Comparison of ENCODE assay signal across 8 mouse cellular contexts in genomic region chr5:89883051-89883907, GRCm38 (mm10). TPM values are rescaled to one million over a fixed set of nuclear protein-coding genes. Genes with fewer than 3 reads are reported as not detected.
DNase-seq lines count a peak whose midpoint lies in the region; ATAC-seq lines count a peak whose summit lies in the region.

Gene Adamts3 (minus strand): TSS chr5:89883334.

- no peaks in the 10 kb centered on the region for H3K36me3 ChIP-seq in hindbrain, embryonic 13.5 days

- no peaks in the 10 kb centered on the region for H3K9me3 ChIP-seq in hindbrain, embryonic 13.5 days

- peak; percentile 55 to 69 for DNase-seq in adrenal gland, adult 18-20 months (ENCODE audit: low spot score in 2 of 2)
- peak; percentile 29 to 38 for DNase-seq in cerebellum, postnatal 36 days
- DNase-seq in gastrocnemius, adult 18-20 months (ENCODE audit: low spot score) = peak; percentile 33
- peak; percentile 39 to 55 for DNase-seq in layer of hippocampus, postnatal 25 days (ENCODE audit: extremely low spot score in 1 of 2, low spot score in 1 of 2)
- DNase-seq in lung, postnatal 14 days = peak; percentile 43
- peak; percentile 68 for DNase-seq in ovary, postnatal 36 days (ENCODE audit: low spot score)
- DNase-seq in urinary bladder, postnatal 25 days (ENCODE audit: low spot score) = peak; percentile 43

- H3K27me3 ChIP-seq in hindbrain, embryonic 13.5 days = no peaks in the 10 kb centered on the region

- peaks cover 14% of the 10 kb centered on the region for H3K4me1 ChIP-seq in hindbrain, embryonic 13.5 days (replicated peaks)

- peak within 1 kb of the TSS; percentile 100 for H3K4me2 ChIP-seq in hindbrain, embryonic 13.5 days

- H3K9ac ChIP-seq in hindbrain, embryonic 13.5 days = peak within 1 kb of the TSS; percentile 84

- peak; percentile 89 for ATAC-seq in hindbrain, embryonic 13.5 days (ENCODE audit: low FRiP score)

- H3K27ac ChIP-seq in hindbrain, embryonic 13.5 days = peak within 1 kb of the TSS; percentile 58; the same call in 1 of the 2 replicates

- peak within 1 kb of the TSS; percentile 66 for H3K4me3 ChIP-seq in hindbrain, embryonic 13.5 days

- under 1% methylated on average over 54 of the region's 78 CpGs for WGBS in hindbrain, embryonic 13.5 days

RNA-seq across cellular contexts. Expression of gene Adamts3, which starts in this region (rescaled TPM):
- total RNA-seq in adrenal gland, adult 18-20 months (2021) = 1 to 10 TPM; 1.8 to 3.3 TPM
- 1 to 10 TPM; 1.5 to 1.6 TPM for total RNA-seq in gastrocnemius, adult 18-20 months (2021)
- 2.8 and 4.2 TPM in 2 replicates for polyA plus RNA-seq in hindbrain, embryonic 13.5 days (2015; fragmentation: Nextera tagmentation; extraction: Ambion mirVana)
- total RNA-seq in layer of hippocampus, postnatal 25 days (2021) = 10 to 100 TPM; 28.9 to 40.2 TPM

Comparison
In these comparisons a context has a peak if more than half of its experiments do, and no peak if none do; other contexts are left out.
1. Peak in every context shown above with its lines: DNase-seq, ATAC-seq, H3K4me3 ChIP-seq and H3K27ac ChIP-seq.
2. RNA of gene Adamts3 (total RNA-seq): 28.9 to 40.2 TPM in layer of hippocampus, postnatal 25 days; 1.8 to 3.3 TPM in adrenal gland, adult 18-20 months and 1.5 to 1.6 TPM in gastrocnemius, adult 18-20 months; every median in the first group is over 4 times any median in the second.